Mouse (Mus musculus) heart, embryonic 12.5 days (tissue): ENCODE measurements around the gene Cpne2. TPM values are rescaled to one million over a fixed set of nuclear protein-coding genes. Genes with fewer than 3 reads are reported as not detected.

ENCODE experiments used
- ATAC-seq: fragments of 200-750 bp; cut with Nextera tagmentation; 2 replicates; pipeline ENCODE4 v1.8.0; 2017; ENCODE audit warnings: moderate TSS enrichment, moderate library complexity; ENCODE audit not compliant: insufficient number of reproducible peaks, low FRiP score
- H3K27ac ChIP-seq: fragments of 300-500 bp; sonication (generic); 2 replicates; pipeline ENCODE4 v1.5.1; 2016; ENCODE audit warnings: mild to moderate bottlenecking, moderate library complexity; ENCODE audit not compliant: poor library complexity, severe bottlenecking
- H3K27me3 ChIP-seq: fragments of 300-500 bp; sonication (generic); replicated peaks from 2 replicates; pipeline ENCODE4 v1.6.1; 2016; ENCODE audit warnings: mild to moderate bottlenecking, moderate library complexity
- H3K36me3 ChIP-seq: fragments of 300-500 bp; sonication (generic); 2 replicates; pipeline ENCODE4 v1.6.1; 2016; ENCODE audit warnings: mild to moderate bottlenecking, moderate library complexity
- H3K4me1 ChIP-seq: fragments of 300-500 bp; sonication (generic); replicated peaks from 2 replicates; pipeline ENCODE4 v1.6.1; 2016; ENCODE audit warnings: mild to moderate bottlenecking
- H3K4me2 ChIP-seq: fragments of 300-500 bp; sonication (generic); 2 replicates; pipeline ENCODE4 v1.6.1; 2016; ENCODE audit warnings: mild to moderate bottlenecking, moderate library complexity
- H3K4me3 ChIP-seq: fragments of 300-500 bp; sonication (generic); 2 replicates; pipeline ENCODE4 v1.5.1; 2016; ENCODE audit warnings: mild to moderate bottlenecking
- H3K9ac ChIP-seq: fragments of 300-500 bp; sonication (generic); 2 replicates; pipeline ENCODE4 v1.6.1; 2016; ENCODE audit warnings: mild to moderate bottlenecking, moderate library complexity
- H3K9me3 ChIP-seq: fragments of 300-500 bp; sonication (generic); replicated peaks from 2 replicates; pipeline ENCODE4 v1.6.1; 2016; ENCODE audit warnings: mild to moderate bottlenecking, moderate library complexity
- WGBS: fragments of 180-500 bp; shearing (Covaris S2); methylation state at CpG from one replicate; pipeline ENCODE4 v1.1.7; 2016; 5-methylcytosine and 5-hydroxymethylcytosine counted together
- polyA plus RNA-seq: library from polyadenylated mRNA; unstranded; fragments of >200 nt; fragmentation: Nextera tagmentation; extraction: Ambion mirVana; gene quantifications from 2 replicates; pipeline ENCODE4 v1.2.1, GENCODE M21; 2016

Gene Cpne2
- 7.0 and 7.7 TPM in 2 replicates for polyA plus RNA-seq

DNA sequence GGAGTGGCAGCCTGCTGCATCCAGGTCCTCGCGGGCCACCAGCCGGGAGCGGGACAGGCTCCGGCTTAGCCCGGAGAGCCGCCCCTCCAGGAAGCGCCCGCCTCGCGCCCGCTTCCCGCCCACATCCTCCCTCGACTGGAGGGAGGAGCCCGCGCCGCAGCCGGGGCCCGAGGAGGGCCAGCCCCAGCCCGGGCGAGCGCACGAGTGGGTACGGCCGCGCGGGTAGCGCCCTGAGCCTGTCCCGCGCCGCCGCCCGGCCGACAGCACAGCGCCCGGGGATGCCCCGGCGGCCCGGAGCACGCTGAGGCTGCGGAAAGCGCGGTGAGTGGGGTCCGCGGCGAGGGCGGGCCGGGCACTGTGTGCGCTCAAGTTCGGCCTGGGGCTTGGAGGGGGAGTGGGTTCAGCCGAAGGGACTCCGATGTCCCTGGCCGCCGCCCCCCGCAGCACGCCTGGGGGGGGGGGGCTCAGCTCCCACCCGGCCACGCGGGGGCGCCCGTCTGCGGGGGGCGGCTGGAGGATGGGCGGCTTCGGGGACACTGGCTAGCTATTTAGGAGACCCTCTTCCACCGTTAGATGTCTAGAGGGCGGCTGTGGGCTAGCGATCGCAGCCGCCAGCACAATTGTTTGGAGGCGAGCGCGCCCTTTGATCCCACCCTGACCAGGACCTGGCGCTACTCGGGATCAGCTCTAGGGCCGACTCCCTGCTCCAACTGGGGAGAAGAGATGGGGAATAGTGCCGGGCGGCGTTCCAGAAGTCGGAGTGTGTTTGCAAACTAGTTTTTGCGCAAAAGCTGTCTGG, at the start of gene Cpne2:
TSS of gene Cpne2 (plus strand) at position 118 of the 799 bp plus-strand sequence.
- Histone ChIP-seq H3K4me2 (peak within 1 kb of the TSS; percentile 86), H3K36me3 (no peaks in the 10 kb centered on the region), H3K4me3 (peak within 1 kb of the TSS; percentile 72), H3K4me1 (peaks cover 31% of the 10 kb centered on the region), H3K9ac (peak within 1 kb of the TSS; percentile 78), H3K27ac (no peak within 1 kb of the TSS), H3K27me3 (peaks cover 50% of the 10 kb centered on the region), H3K9me3 (no peaks in the 10 kb centered on the region)
- ATAC-seq = peak; percentile 83
- 1% methylated on average over 79 of the region's 81 CpGs for WGBS

DNA sequence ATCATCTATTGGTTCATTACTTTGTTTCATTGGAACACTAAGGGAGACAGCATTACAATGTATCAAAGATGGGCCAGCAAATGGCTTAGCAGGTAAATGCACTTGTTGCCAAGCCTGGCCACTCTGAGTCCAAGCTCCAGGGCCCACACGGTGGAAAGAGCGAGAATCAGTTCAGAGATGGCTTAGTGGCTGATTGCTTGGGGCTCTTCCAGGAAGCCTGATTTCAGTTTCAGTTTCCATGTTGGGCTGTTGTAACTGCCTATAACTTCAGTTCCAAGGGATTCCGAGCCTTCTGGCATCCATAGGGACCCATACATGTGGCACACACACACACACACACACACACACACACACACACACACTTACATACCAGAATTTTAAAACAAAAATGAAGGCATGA, 47.5 kb upstream of the Cpne2 start:
- Histone ChIP-seq H3K36me3 (no peaks in the 10 kb centered on the region), H3K27ac (no peak overlapping the region), H3K4me2 (no peak overlapping the region), H3K9me3 (no peaks in the 10 kb centered on the region), H3K9ac (no peak overlapping the region), H3K27me3 (peaks cover 31% of the 10 kb centered on the region), H3K4me1 (no peaks in the 10 kb centered on the region), H3K4me3 (no peak overlapping the region)
- no peak for ATAC-seq
- WGBS = 65% methylated on average over 3 of the region's 3 CpGs

DNA sequence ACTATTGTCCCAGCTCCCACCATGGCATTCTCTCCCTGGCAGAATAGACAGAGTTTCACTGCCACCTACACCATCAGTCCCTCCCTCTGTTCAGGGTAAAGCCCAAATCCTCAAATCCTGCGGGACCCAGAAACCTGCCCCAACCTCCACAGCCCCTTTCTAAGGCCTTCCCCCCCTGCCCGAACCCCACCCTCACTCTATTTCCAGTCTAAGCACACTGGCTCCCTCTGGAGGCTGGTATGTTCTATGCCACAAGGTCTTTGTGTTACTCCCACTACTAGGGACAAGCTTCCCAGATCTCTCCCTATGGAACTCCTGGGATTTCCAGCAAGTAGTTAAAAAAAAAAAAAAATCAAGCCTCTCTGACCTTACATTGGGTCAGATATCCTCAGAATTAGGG, 46.9 kb upstream of the Cpne2 start:
- 20% methylated on average over 2 of the region's 2 CpGs for WGBS
- no peak for ATAC-seq
- no peaks in the 10 kb centered on the region for H3K36me3 ChIP-seq
- H3K9ac ChIP-seq = no peak overlapping the region
- no peaks in the 10 kb centered on the region for H3K4me1 ChIP-seq
- H3K4me2 ChIP-seq = no peak overlapping the region
- no peak overlapping the region for H3K27ac ChIP-seq
- no peak overlapping the region for H3K4me3 ChIP-seq
- H3K9me3 ChIP-seq = no peaks in the 10 kb centered on the region
- H3K27me3 ChIP-seq = peaks cover 32% of the 10 kb centered on the region

DNA sequence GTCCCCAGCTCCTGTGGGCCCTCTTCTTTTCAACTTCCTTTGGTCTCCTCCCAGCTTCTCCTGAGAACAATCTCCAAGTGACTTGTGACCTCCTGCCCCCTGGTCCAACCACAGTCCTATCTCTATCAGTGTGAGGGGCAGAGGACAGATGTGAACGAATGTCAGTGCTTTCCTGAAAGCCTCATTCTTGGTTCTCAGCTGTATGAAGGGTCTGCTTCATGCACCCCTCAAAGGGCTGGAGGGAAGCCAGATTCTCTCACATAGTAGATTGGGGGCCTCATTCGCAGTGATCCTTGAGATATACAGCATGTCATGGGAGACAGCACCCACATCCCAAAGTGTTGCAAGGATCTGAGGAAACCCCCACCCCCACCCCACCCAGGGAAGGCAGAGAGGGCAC, 44.8 kb upstream of the Cpne2 start:
- no peak overlapping the region for H3K9ac ChIP-seq
- H3K4me3 ChIP-seq = no peak overlapping the region
- H3K27ac ChIP-seq = no peak overlapping the region
- no peaks in the 10 kb centered on the region for H3K36me3 ChIP-seq
- peaks cover 23% of the 10 kb centered on the region for H3K27me3 ChIP-seq
- no peak overlapping the region for H3K4me2 ChIP-seq
- 43% methylated on average over 2 of the region's 2 CpGs for WGBS
- no peaks in the 10 kb centered on the region for H3K9me3 ChIP-seq
- peaks cover 4% of the 10 kb centered on the region; the same call in 1 of the 2 replicates for H3K4me1 ChIP-seq
- ATAC-seq = no peak

DNA sequence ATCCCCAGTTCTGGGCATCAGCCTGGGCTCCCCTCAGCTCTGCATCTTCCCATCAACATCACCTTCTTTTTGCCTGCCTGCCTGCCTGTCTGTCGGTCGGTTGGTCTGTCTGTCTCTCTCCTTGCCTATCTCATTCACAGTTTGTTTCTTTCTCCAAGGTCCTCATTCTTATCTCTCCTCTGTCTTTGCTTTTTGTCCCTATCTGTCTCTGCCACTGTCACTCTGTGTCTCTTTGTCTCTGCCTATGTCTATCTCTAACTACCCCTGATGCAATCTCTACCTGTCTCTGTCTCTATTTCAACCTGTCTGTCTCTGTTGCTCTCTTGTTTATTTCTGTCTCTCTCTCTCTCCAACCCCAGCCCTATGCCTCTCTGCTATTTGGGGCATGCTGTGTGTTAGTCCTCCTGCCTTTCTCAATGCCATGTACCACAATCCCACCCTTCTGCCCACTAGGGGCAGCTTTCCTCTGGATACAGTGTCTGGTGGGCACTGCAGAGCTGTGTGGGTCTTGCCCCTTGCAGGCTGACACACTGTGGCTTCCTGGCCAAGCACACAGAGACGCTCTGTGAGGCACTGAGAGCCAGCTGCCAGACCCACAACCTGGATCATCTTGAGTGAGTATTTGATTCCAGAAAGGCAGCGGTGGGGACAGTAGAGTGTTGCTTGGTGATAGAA, 42.8 kb upstream of the Cpne2 start:
- Histone ChIP-seq H3K4me2 (no peak overlapping the region), H3K9me3 (no peaks in the 10 kb centered on the region)

DNA sequence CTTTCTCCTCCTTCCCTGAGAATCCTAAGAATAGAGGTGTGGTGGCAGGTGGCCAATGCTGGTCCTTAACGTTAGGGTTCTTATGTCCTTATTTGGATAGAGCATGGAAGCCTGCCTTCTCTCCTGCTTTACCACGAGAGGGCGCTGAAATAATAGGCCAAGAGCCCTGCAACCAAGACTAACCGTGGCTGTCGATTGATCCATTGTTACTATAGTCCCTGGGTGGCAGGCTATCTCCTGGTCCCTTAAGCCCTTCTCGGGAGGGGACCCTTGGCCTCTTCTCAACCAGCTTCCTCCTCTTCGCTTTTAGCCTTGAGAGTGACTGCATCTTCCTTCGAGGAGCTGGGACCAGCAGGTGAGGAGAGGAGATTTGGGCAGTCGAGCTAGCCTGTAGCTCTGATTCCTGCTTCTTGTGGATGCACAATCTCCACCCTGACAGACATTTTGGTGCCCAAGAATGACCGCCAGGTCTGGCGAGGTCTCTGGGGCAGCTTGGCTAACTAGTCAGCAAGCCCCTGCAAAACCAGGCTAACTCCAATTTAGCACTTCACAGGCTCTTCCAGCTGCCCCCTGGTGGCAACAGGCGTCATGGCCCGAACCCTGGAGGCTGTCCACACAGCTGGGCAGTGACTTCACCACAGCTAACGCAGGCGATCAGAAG, 40.6 kb upstream of the Cpne2 start:
- Histone ChIP-seq H3K36me3 (no peaks in the 10 kb centered on the region), H3K9me3 (no peaks in the 10 kb centered on the region), H3K9ac (no peak overlapping the region), H3K27me3 (peaks cover 13% of the 10 kb centered on the region), H3K27ac (no peak overlapping the region), H3K4me3 (peak overlapping the region; percentile 25; the same call in 1 of the 2 replicates), H3K4me1 (peaks cover 4% of the 10 kb centered on the region; the same call in 1 of the 2 replicates), H3K4me2 (peak overlapping the region; percentile 66)
- WGBS = 6% methylated on average over 15 of the region's 15 CpGs
- ATAC-seq = peak; percentile 68; the same call in 1 of the 2 replicates

More for the DNA sequence above, 42.8 kb upstream of the Cpne2 start:
- Histone ChIP-seq H3K36me3 (no peaks in the 10 kb centered on the region), H3K27me3 (peaks cover 23% of the 10 kb centered on the region), H3K9ac (no peak overlapping the region), H3K27ac (no peak overlapping the region), H3K4me3 (no peak overlapping the region), H3K4me1 (peaks cover 4% of the 10 kb centered on the region; the same call in 1 of the 2 replicates)
- ATAC-seq = no peak
- WGBS = 48% methylated on average over 4 of the region's 4 CpGs

DNA sequence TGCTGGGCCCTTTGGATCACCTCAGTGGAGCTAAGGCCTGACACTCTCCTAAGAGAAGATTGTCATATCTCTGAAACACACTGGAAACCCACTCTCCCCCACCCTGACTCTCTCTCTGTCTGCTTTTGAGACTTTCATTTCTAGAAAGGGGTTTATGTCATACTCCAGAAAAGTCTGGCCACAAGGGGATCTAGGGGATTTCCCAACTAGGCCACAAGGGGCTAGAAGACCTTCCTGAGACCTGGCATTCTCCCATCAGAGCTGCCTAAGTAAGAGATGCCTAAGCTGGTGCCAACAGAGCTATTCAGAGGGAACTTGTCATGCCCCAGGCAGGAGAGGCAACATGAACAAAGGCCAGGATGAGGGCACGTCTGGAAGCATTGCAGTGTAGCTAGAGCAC, 39.5 kb upstream of the Cpne2 start:
- Histone ChIP-seq H3K9me3 (no peaks in the 10 kb centered on the region), H3K36me3 (no peaks in the 10 kb centered on the region), H3K4me2 (no peak overlapping the region), H3K4me3 (no peak overlapping the region), H3K27ac (no peak overlapping the region), H3K9ac (no peak overlapping the region), H3K4me1 (peaks cover 4% of the 10 kb centered on the region; the same call in 1 of the 2 replicates), H3K27me3 (peaks cover 13% of the 10 kb centered on the region)
- ATAC-seq = no peak
- WGBS = 53% methylated on average over 1 of the region's 1 CpGs

DNA sequence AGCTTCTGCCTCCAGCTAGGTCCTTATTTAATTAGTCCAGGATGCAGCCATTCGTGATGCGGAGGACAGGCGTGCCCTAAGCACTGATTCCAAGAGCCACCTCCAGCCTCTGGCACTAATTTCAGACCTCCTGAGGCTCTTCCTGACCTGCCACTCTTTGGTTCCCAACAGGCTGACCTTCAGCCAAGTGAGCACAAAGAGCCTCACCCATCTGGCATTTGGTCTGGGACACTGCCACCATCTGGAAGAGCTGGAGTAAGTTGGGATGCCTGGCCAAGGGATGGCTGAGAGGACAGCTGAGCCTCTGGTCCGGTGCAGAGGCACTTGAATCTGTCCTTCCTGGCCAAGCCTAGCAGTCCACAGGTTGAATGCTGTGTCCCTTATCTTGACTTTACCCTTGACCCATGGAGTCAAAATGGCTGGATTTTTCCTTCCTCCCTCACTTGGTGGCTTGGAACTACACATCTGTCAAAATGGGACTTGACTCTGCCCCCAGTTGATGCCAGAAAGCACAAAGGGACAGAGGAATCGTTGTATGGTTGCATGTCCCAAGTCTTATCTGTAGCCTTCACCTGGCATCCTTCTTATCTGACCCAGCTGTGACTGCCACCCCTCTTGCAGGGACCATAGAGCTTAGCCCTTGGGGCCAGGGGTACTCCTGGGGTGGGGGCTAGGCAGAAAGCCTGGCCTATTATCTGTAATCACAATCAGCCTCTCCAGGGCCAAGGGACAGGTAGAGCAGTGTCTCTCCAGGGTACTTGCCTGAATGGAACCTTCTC, 17.2 kb upstream of the Cpne2 start:
- Histone ChIP-seq H3K4me2 (no peak overlapping the region), H3K4me1 (peaks cover 3% of the 10 kb centered on the region; the same call in 1 of the 2 replicates), H3K36me3 (no peaks in the 10 kb centered on the region), H3K9me3 (no peaks in the 10 kb centered on the region), H3K4me3 (no peak overlapping the region), H3K27me3 (peaks cover 38% of the 10 kb centered on the region), H3K27ac (no peak overlapping the region), H3K9ac (no peak overlapping the region)
- ATAC-seq = no peak
- 56% methylated on average over 5 of the region's 5 CpGs for WGBS

DNA sequence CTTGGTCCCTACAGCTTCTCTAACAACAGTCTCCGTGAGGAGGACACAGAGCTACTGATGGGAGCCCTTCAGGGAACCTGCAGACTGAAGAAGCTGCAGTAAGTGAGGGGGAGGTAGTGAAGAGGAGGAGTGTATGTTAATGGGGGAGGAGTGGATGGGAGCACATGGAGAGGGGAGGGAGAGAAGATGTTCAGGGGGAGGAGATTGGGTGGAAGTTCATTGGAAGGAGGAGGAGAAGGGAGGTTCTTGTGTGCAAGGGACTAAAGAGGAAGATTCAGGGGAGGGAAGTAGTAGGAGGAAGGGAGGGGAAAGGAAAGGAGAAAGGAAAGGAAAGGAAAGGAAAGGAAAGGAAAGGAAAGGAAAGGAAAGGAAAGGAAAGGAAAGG, 16.6 kb upstream of the Cpne2 start:
- Histone ChIP-seq H3K36me3 (no peaks in the 10 kb centered on the region), H3K4me2 (no peak overlapping the region)
- 15% methylated on average over 1 of the region's 1 CpGs for WGBS

DNA sequence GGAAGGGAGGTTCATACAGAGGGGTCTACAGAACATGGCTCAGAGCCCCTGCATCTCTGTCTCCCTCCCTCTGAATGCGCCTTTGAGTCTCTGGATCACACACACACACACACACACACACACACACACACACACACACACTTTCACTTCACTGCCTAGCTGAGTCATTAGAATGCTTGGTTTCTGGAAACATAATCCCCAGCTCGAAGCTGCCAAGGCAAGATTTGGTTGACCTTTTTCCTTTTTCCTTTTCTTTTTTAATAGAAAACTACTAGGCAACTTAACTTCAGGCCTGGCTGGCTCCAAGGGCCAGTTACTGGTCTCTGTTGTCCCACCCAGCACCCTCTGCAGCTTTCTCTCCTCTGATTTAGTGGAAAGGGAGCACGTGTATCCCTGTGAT, 16.0 kb upstream of the Cpne2 start:
- no peak overlapping the region for H3K4me3 ChIP-seq
- H3K9ac ChIP-seq = no peak overlapping the region
- H3K9me3 ChIP-seq = no peaks in the 10 kb centered on the region
- no peak for ATAC-seq
- H3K27ac ChIP-seq = no peak overlapping the region
- WGBS = 46% methylated on average over 3 of the region's 3 CpGs
- peaks cover 45% of the 10 kb centered on the region for H3K27me3 ChIP-seq
- no peaks in the 10 kb centered on the region for H3K36me3 ChIP-seq
- H3K4me2 ChIP-seq = no peak overlapping the region
- peaks cover 3% of the 10 kb centered on the region; the same call in 1 of the 2 replicates for H3K4me1 ChIP-seq

More for the DNA sequence above, 16.6 kb upstream of the Cpne2 start:
- H3K27ac ChIP-seq = no peak overlapping the region
- H3K4me3 ChIP-seq = no peak overlapping the region
- no peaks in the 10 kb centered on the region for H3K9me3 ChIP-seq
- no peak for ATAC-seq
- no peak overlapping the region for H3K9ac ChIP-seq
- H3K4me1 ChIP-seq = peaks cover 3% of the 10 kb centered on the region; the same call in 1 of the 2 replicates
- H3K27me3 ChIP-seq = peaks cover 39% of the 10 kb centered on the region
